25 mouse cellular contexts compared by ENCODE assay signal in the genomic region with DNA sequence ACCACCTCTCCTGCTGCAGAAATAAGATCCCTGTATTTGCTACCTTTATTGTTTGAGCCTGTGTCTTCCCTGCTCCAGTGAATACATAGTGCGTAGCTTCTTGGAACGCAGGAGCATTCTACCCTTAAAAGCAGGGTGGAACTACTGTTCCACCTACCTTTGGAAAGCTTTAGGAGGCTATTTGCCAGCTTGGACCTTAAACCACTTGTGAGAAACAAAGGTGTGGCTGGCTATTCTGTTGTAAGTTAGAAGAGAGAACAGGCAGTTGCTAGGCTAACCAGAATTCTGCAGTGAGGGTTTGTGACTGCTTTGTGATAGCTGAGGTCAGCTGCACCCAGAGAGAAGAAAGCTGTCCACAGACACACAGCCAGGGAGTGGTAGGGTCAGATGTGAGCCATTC. TPM values are rescaled to one million over a fixed set of nuclear protein-coding genes. Genes with fewer than 3 reads are reported as not detected.
DNase-seq lines count a peak whose midpoint lies in the region; ATAC-seq and TF ChIP-seq lines count a peak whose summit lies in the region.
"Had no signal": no experiment of that assay in that cellular context is flagged by ENCODE, and none has a peak within 500 bp of the region (broad histone marks: within the 10 kb centered on the region; RNA-seq: fewer than 3 reads in every experiment).

No protein-coding gene starts in this region.

- peaks cover 6% of the 10 kb centered on the region; the same call in 1 of the 2 replicates for H3K4me1 ChIP-seq in intestine, embryonic 16.5 days (ENCODE audit: control insufficient read depth, insufficient read depth, low read length)
- peaks cover 18% of the 10 kb centered on the region for H3K4me1 ChIP-seq in small intestine, adult 2 months (ENCODE audit: control insufficient read depth, insufficient read depth, insufficient read length, low read length)
- H3K4me1 ChIP-seq: embryonic facial prominence, embryonic 10.5 days; embryonic facial prominence, embryonic 13.5 days; forebrain, embryonic 12.5 days; forebrain, embryonic 15.5 days; hindbrain, embryonic 12.5 days; hindbrain, embryonic 15.5 days had no signal

- TF ChIP-seq CTCF in small intestine, adult 2 months (IDR thresholded peaks at IDR 0.05; ENCODE audit: extremely low read depth, insufficient read length, insufficient replicate concordance, low read depth, low read length): no peak

- ATAC-seq in intestine, embryonic 16.5 days: peak; percentile 17; the same call in 1 of the 2 replicates
- ATAC-seq: CD4-positive, CD25-positive, alpha-beta regulatory T cell, adult 4 months; forebrain, embryonic 15.5 days had no signal

- H3K36me3 ChIP-seq in intestine, embryonic 16.5 days (ENCODE audit: control insufficient read depth, insufficient read depth, low read length): no peaks in the 10 kb centered on the region
- no peaks in the 10 kb centered on the region for H3K36me3 ChIP-seq in small intestine, adult 2 months (ENCODE audit: control insufficient read depth, insufficient read depth, low read length)
- H3K36me3 ChIP-seq: embryonic facial prominence, embryonic 10.5 days; embryonic facial prominence, embryonic 13.5 days; forebrain, embryonic 12.5 days; forebrain, embryonic 15.5 days; hindbrain, embryonic 12.5 days; hindbrain, embryonic 15.5 days had no signal

- no peak for TF ChIP-seq POLR2A in small intestine, adult 2 months (IDR thresholded peaks at IDR 0.05; ENCODE audit: low read depth, low read length)

- H3K9ac ChIP-seq in intestine, embryonic 16.5 days (ENCODE audit: low read depth, low read length): no peak overlapping the region
- H3K9ac ChIP-seq: embryonic facial prominence, embryonic 13.5 days; forebrain, embryonic 12.5 days; forebrain, embryonic 15.5 days; hindbrain, embryonic 12.5 days; hindbrain, embryonic 15.5 days had no signal

- H3K27ac ChIP-seq in intestine, embryonic 16.5 days (ENCODE audit: low read length): no peak overlapping the region
- H3K27ac ChIP-seq in small intestine, adult 2 months (ENCODE audit: insufficient read depth, low read depth, low read length): peak overlapping the region; percentile 34; the same call in 1 of the 2 replicates
- H3K27ac ChIP-seq: embryonic facial prominence, embryonic 10.5 days; embryonic facial prominence, embryonic 13.5 days; forebrain, embryonic 12.5 days; forebrain, embryonic 15.5 days; hindbrain, embryonic 12.5 days; hindbrain, embryonic 15.5 days had no signal

- DNase-seq in lung, postnatal 25 days (ENCODE audit: low spot score): peak; percentile 48
- no peak for DNase-seq in lung, postnatal 4 days
- no peak for DNase-seq in frontal cortex, postnatal 14 days (ENCODE audit: low spot score in 2 of 2)
- DNase-seq in gastrocnemius, postnatal 4 days (ENCODE audit: low spot score in 2 of 2): no peak
- DNase-seq: adrenal gland, adult 2 months; adrenal gland, postnatal 14 days; cerebellum, adult 11-12 months; cerebellum, adult 8-10 months; cerebellum, postnatal 10 days; cerebellum, postnatal 36 days; embryo, embryonic 11 days; gastrocnemius, postnatal 10 days; gastrocnemius, postnatal 36 days; heart, adult 11 months had no signal

- no peak overlapping the region for H3K4me3 ChIP-seq in intestine, embryonic 16.5 days (ENCODE audit: low read length)
- H3K4me3 ChIP-seq in small intestine, adult 2 months (ENCODE audit: low read depth, low read length): no peak overlapping the region
- H3K4me3 ChIP-seq: embryonic facial prominence, embryonic 10.5 days; embryonic facial prominence, embryonic 13.5 days; erythroblast, embryonic 14.5 days; forebrain, embryonic 12.5 days; forebrain, embryonic 15.5 days; hindbrain, embryonic 12.5 days; hindbrain, embryonic 15.5 days had no signal

- H3K27me3 ChIP-seq in intestine, embryonic 16.5 days (replicated peaks; ENCODE audit: control insufficient read depth, insufficient read depth, low read length): no peaks in the 10 kb centered on the region
- no peaks in the 10 kb centered on the region for H3K27me3 ChIP-seq in small intestine, adult 2 months (ENCODE audit: control insufficient read depth, insufficient read depth, low read length)
- H3K27me3 ChIP-seq: embryonic facial prominence, embryonic 13.5 days; forebrain, embryonic 12.5 days; forebrain, embryonic 15.5 days; hindbrain, embryonic 12.5 days; hindbrain, embryonic 15.5 days had no signal

- H3K4me2 ChIP-seq in intestine, embryonic 16.5 days (ENCODE audit: low read depth, low read length): no peak overlapping the region
- H3K4me2 ChIP-seq: embryonic facial prominence, embryonic 13.5 days; forebrain, embryonic 12.5 days; forebrain, embryonic 15.5 days; heart, embryonic 11.5 days; hindbrain, embryonic 12.5 days; hindbrain, embryonic 15.5 days had no signal

- H3K9me3 ChIP-seq in intestine, embryonic 16.5 days (ENCODE audit: control insufficient read depth, low read length): no peaks in the 10 kb centered on the region
- H3K9me3 ChIP-seq: embryonic facial prominence, embryonic 10.5 days; embryonic facial prominence, embryonic 13.5 days; forebrain, embryonic 12.5 days; forebrain, embryonic 15.5 days; hindbrain, embryonic 12.5 days; hindbrain, embryonic 15.5 days had no signal

- 85% methylated on average over 2 of the region's 2 CpGs for WGBS in intestine, embryonic 16.5 days
- WGBS in small intestine, adult 2 months: 44% methylated on average over 2 of the region's 2 CpGs

RNA-seq across cellular contexts. Expression of gene Pank3, which starts 32.0 kb away (rescaled TPM):
- 27.1 and 34.9 TPM in 2 replicates for polyA plus RNA-seq in intestine, embryonic 16.5 days (2015; fragmentation: Nextera tagmentation; extraction: Ambion mirVana)
- polyA plus RNA-seq in small intestine, adult 2 months (2012; rRNA removed): 2.1 and 3.7 TPM in 2 replicates
- total RNA-seq in gastrocnemius, postnatal 4 days (2021): 10 to 100 TPM; 32.4 to 35.4 TPM
